In the genomic region with DNA sequence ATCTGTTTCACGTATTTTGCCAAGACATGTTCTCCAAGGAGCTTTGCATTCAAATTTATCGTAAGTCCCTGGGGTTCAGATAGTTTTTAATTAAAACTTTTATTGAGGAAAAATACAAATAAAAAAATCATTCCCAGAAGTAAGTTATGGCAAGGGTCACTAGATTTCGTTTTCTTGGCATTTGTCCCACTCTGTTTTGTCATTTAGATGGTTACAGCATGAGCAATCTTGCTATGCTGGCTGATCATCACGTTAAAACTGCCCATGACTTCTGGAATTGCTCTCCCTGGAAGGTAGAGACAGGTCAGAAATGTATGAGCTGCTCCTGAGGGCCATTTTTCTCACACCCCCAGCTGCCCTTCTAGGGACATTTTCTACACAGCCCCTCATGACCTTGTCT, we compare ENCODE assay signal across 13 mouse cellular contexts.
"Had no signal": no experiment of that assay in that cellular context is flagged by ENCODE, and none has a peak within 500 bp of the region (broad histone marks: within the 10 kb centered on the region; RNA-seq: fewer than 3 reads in every experiment).

No protein-coding gene starts in this region.

- DNase-seq: retina, postnatal 1 day; right cerebral cortex, postnatal 4 days; thymus, postnatal 36 days had no signal

- H3K4me1 ChIP-seq: intestine, embryonic 15.5 days; liver, embryonic 15.5 days; lung, embryonic 15.5 days; neural tube, embryonic 13.5 days; stomach, embryonic 15.5 days had no signal

- H3K4me3 ChIP-seq: intestine, embryonic 15.5 days; layer of hippocampus, adult 2 months; limb, embryonic 13.5 days; liver, embryonic 15.5 days; lung, embryonic 15.5 days; midbrain, embryonic 12.5 days; neural tube, embryonic 13.5 days; stomach, embryonic 15.5 days had no signal

- H3K4me2 ChIP-seq: intestine, embryonic 15.5 days; limb, embryonic 13.5 days; liver, embryonic 11.5 days; liver, embryonic 15.5 days; lung, embryonic 15.5 days; midbrain, embryonic 12.5 days; neural tube, embryonic 13.5 days; stomach, embryonic 15.5 days had no signal

- H3K27me3 ChIP-seq: liver, embryonic 15.5 days; lung, embryonic 15.5 days; neural tube, embryonic 13.5 days; stomach, embryonic 15.5 days had no signal

- H3K36me3 ChIP-seq: intestine, embryonic 15.5 days; limb, embryonic 13.5 days; liver, embryonic 15.5 days; lung, embryonic 15.5 days; midbrain, embryonic 12.5 days; neural tube, embryonic 13.5 days; stomach, embryonic 15.5 days had no signal

- ATAC-seq: midbrain, embryonic 16.5 days had no signal

- H3K9me3 ChIP-seq: intestine, embryonic 15.5 days; limb, embryonic 13.5 days; liver, embryonic 15.5 days; lung, embryonic 15.5 days; midbrain, embryonic 12.5 days; neural tube, embryonic 13.5 days; stomach, embryonic 15.5 days had no signal

- H3K9ac ChIP-seq: intestine, embryonic 15.5 days; limb, embryonic 13.5 days; liver, embryonic 15.5 days; lung, embryonic 15.5 days; midbrain, embryonic 12.5 days; neural tube, embryonic 13.5 days; stomach, embryonic 15.5 days had no signal

- H3K27ac ChIP-seq: intestine, embryonic 15.5 days; layer of hippocampus, adult 2 months; limb, embryonic 13.5 days; liver, embryonic 15.5 days; lung, embryonic 15.5 days; midbrain, embryonic 12.5 days had no signal
